Mouse (Mus musculus) brain, embryonic 14.5 days (tissue): ENCODE results near the gene Ctsl.

Experiments
- CTCF ChIP-seq: fragments of 200-500 bp; IDR thresholded peaks from 2 replicates; pipeline ENCODE4 v1.5.1; 2012; ENCODE audit warnings: inconsistent platforms, mild to moderate bottlenecking, moderate library complexity, borderline replicate concordance; ENCODE audit not compliant: insufficient read depth, insufficient read length; ENCODE audit errors: extremely low read depth
- POLR2A ChIP-seq: fragments of 200-500 bp; IDR thresholded peaks from 2 replicates; pipeline ENCODE4 v1.6.1; 2012; ENCODE audit warnings: mild to moderate bottlenecking, inconsistent platforms, borderline replicate concordance; ENCODE audit not compliant: poor library complexity, insufficient read depth, insufficient read length, severe bottlenecking; ENCODE audit errors: extremely low read depth

GRCm38 (mm10) chr13:64332321-64332720 lies 38.4 kb downstream of the Ctsl start:
- TF ChIP-seq CTCF (no peak), POLR2A (no peak)
